Mouse (Mus musculus) G1E-ER4 (cell line): Measurements from ENCODE around the gene Ptprq. TPM values are rescaled to one million over a fixed set of nuclear protein-coding genes. Genes with fewer than 3 reads are reported as not detected.

ENCODE experiments used
- GATA1 ChIP-seq: IDR thresholded peaks from one replicate; pipeline ENCODE4 v1.8.0; 2012; ENCODE audit warnings: low read length, inconsistent platforms
- polyA plus RNA-seq: library from polyadenylated mRNA; stranded (reverse); fragments of >175 nt; gene quantifications from 2 replicates; pipeline ENCODE4 v1.2.3, GENCODE M21; 2012

Gene Ptprq
- polyA plus RNA-seq, 1 experiment = not detected

DNA sequence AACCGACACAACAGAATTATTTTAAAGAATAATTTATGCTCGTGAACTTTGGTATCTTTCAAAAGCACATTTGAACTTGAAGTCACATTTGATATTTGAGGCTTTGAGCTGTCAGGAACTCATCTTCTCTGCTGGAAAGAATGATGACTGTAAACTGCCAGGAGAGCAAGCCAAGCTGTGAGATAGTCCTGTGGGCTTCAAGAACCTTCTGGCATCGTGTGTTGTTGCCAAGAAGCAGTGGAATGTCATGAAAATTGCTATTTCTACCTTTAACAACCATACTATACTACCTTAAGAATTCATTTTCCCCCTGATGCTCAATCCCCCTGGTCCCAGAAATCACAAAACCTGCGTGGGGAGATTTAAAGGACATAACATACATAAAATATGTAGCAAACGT is 200.6 kb downstream of the Ptprq start:
- TF ChIP-seq GATA1 = no peak

DNA sequence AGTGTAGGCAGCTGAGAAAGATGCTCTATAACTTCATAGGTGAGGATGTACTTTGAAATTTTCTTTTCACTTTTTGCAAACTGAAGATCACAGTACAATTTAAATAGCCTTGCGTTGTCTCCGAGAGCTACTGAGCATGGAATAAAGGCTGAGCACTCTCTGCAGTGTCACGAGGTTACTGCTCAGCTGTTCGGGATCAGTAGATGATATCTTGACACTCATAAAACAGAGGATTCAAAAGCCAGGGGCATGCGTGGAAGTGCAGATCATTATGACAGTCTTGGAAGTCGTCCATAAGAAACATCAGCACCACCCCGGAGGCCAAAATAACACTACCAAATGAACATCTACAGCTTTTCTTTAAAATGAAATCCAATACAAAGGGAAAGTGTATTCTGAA is 203.2 kb downstream of the Ptprq start:
- TF ChIP-seq GATA1 = no peak

DNA sequence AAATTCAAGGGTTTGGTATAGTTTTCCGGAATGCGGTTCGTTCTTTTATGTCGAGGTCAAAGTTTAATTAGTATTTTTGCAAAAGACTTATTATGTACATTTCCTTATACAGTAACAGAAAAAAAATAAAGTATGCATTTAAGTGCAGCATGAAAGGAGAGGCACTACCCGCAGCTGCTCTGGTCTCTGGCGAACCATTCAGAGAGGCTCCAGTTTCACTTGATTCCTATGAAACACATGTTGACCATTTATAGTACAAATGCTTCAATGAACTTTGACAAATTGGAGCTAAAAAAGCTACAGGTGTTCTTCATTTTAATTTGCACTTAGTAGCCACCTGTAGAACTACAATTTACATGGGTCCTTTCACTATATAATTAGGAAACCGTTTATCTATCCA is 205.1 kb downstream of the Ptprq start:
- TF ChIP-seq GATA1 = no peak

DNA sequence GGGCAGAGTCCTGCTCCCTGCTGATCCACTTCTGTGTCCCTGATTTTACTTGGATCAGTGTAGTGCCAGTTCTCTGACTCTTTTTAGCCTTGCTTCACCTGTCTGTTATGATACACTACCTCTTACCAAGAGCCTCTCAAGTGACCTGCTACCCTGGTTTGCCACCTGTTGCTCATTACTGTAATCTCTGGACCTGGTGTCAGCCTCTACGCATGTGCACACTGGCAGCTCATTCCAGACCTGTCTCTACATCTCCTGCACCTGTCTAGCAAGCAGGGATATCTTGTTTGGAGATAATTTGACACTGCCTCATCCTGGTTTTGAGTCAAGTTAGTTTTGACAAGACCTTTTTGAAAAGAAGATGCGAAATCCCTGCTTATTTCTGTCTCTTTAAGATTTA is 213.5 kb downstream of the Ptprq start:
- no peak for TF ChIP-seq GATA1

DNA sequence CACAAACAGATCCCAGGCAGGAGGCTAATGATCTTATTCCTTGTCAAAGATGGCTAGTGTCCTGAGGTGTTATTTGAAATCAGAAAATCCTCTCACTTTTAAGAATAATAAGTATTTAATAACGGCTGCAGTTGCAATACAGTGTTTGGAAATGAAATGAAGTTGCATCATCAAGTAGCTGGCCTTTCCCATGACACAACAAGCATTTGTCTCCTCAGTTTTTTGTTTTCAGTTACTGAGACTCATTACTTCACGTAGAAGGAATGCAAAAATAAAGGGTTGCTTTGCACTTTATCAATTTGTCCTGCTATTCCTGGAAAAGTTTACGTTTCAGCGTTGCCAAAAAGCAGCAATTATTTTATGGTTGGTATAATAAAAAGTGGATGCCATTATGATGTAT is 216.4 kb downstream of the Ptprq start:
- TF ChIP-seq GATA1 = no peak

DNA sequence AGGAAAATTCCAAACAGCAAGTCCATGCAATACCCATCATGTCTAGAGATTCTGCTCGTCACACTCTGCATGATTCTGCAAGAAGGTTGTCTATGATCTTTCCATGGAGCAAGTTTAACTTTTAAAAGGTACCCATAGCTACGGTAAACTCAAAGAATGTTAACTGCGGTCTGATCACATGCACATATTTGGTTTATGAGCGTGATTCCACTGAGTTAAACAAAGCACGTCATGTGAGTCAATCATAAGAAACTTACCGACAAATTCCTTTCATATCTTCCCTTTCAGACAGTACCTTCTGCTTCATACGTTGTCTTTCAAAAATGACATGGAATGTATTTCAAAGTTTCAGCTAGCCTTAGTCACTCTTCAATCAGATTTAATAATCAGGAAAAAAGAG is 217.7 kb downstream of the Ptprq start:
- TF ChIP-seq GATA1 = no peak

DNA sequence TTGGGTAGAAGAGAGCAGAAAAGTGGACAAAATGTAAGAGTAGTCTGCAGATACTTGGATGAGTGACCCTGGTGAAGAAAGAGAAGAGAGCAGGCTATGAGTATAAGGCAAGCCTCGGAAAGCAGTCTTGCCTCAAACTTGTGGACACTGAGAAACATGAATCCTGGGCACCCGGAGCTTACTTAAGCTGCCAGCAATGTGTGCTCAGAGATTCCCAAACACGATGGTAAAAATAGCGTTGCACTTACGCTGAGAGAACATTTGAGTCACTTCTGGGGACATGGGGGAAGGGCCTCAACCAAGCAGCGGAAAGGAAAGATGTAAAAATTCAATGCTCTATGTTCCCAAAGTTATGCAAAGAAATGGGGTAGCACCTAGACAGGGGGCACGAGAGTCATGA is 220.2 kb downstream of the Ptprq start:
- no peak for TF ChIP-seq GATA1

DNA sequence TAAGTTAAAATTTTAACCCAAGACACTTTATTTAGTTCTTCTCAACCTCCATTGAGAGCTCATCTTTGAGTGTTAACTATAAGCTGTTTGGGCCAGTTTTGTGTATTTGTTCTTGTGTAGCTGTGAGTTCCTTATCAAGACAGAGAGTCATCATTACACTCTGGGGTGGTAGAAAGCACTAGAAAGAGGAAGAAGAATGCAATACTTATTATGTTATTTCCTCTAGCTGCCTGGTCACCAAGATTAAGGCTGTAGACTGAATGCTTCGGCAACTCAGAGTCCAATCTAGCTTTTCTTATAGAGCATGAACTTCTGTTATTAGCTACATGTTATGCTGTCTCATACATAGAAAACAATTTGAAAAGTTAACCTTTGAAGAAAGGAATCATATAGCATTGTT is 223.4 kb downstream of the Ptprq start:
- TF ChIP-seq GATA1 = no peak

DNA sequence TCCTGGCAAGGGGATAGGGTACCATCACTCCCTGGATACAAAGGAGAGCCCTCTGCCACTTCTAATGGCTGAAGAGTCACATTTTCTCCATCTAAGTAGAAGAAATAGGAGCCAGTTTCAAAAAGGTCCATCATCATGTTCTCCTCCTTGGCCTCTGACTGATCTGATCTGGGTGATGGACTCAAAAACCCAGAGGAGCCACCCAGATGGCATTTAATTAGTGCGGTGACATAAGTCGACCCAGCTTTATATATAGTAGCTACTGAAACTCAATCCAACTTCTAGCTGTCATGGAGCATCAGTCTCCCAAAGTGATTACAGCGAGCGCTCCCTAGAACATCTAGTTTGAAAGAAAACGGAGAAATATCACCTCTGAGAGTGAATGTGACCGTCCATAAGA is 225.3 kb downstream of the Ptprq start, which contains the start of gene Myf6:
TSS of gene Myf6 (minus strand) at position 170 of the 400 bp plus-strand sequence.
- no peak for TF ChIP-seq GATA1

DNA sequence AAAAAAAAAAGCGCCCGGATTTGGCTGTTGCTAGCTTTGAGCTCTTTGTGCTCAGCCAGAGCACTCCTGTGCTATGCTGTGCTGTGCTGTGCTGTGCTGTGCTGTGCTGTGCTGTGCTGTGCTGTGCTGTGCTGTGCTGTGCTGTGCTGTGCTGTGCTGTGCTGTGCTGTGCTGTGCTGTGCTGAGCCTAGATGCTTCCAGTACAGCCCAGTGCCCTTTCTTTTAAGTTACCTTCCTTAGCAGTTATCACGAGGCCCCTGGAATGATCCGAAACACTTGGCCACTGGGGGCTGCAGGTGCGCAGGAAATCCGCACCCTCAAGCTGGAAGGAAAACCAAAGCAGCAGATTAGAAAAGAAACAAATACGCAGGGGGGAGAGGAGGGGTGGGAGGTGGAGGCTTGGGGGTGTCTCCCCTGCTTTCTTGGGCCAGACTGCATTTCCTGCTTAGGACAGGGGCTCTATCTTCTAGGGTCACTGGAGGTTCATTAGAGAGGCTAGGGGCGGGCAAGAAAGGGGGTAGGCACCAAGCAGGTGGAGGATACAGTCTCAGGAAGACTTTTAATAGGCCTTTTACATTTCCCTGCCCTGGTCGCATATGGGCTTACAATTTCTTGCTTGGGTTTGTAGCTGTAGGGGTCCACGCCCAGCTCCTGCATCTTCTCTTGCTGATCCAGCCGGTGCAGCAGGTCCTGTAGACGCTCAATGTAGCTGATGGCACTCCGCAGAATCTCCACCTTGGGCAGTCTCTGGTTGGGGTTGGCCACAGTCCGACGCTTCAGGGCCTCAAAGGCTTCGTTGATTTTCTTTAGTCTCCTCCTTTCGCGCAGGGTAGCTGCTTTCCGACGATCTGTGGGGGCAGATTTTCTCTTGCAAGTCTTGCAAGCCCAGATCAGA is 226.0 kb downstream of the Ptprq start:
- TF ChIP-seq GATA1 = no peak

DNA sequence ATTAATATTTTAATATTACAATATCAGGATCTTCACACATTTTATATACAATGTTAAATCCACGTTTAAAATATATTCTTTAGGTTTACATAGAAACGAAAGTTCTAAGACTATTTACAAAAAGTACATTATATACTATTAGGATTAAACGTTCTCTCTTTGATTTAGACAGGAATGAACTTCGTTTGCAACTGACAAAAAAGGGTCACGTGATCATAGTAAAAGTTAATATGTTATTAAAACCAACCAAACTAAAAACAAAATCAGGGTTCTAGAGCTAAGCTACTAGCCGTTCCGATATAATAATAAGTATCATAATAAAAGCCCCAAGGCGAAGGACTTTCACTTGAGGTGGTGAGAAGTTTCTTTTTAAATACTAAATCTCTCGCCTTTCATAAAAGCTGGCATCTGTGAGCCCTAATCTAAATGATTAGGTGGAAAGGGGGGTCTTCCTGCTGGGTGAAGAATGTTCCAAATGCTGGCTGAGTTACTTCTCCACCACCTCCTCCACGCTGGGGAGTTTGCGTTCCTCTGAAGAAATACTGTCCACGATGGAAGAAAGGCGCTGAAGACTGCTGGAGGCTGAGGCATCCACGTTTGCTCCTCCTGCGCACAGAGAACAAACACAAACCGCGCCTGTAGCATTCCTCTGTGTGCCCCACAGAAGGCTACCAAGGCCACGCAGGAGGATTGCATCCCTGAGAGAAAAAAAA is 226.8 kb downstream of the Ptprq start:
- TF ChIP-seq GATA1 = no peak

DNA sequence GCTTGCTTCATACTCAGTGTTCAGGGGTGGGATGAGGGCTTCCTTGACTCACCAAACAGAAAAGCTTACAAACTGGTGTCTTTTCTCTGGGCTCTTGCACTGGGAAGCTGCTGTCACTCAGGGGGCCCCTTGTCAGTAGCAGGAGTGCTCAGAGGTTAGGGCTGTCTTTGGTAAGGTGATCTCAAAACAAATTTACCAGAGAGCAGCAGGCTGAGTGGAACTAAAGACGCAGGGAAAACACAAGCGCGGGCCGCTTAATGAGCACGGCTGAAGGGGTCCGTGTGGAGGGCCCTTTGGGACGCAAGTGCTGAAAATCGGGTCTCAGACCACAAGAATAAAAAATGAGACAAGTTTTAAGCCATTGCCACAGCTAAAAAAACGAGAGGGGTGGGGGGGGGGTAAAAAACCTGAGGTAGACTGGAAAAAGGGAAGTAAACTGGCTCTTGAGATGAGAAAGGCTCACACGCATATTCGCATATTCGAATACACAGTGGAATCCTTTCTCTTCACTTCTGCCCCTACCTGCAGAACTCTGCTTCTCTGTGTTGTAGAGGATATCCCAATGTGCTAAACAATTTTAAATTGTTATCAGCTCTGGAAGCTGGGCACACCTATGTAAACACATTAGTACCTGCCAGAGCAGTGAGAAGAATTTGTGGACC is 231.1 kb downstream of the Ptprq start:
- TF ChIP-seq GATA1 = no peak

DNA sequence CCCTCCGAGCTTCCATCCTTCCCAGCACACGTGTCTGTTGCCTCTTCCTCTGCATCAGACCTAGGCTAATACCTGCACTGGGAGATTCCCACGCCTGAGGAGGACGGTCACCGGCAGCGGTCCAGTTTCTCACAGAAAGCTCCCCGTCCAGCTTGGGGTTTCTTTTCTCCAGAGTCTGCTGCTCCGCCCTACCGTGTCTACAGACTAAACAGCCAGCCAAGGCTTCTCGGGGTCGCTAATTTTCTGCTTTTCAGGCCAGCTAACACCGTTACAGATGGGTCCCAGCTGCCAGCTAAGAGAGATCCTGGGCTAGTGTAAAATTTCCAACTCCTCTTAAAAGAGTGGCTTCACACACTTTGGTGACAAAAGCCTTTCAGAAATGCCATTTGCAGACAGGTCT is 233.1 kb downstream of the Ptprq start:
- no peak for TF ChIP-seq GATA1

DNA sequence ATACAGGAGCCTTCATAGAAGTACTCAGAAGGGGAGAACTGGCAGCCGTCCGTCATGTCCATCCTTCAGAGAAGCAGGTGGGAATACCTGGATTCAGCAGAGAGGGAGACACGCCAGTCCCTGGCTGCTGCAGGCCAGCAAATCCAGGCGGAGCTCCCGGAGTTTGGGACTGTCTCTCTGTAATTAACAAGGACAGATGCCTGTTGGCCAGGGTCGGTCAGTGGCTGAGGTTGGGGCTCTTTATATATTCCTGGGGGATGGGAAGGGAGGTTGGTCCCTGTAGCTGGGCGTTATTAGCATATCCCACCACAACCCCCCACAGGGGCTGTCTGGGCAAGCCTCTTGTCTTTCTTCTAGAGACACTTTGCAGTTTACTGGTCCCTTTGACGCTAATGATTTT is 234.0 kb downstream of the Ptprq start, which contains the start of gene Myf5:
TSS of gene Myf5 (minus strand) at position 265 of the 400 bp plus-strand sequence.
- TF ChIP-seq GATA1 = no peak

DNA sequence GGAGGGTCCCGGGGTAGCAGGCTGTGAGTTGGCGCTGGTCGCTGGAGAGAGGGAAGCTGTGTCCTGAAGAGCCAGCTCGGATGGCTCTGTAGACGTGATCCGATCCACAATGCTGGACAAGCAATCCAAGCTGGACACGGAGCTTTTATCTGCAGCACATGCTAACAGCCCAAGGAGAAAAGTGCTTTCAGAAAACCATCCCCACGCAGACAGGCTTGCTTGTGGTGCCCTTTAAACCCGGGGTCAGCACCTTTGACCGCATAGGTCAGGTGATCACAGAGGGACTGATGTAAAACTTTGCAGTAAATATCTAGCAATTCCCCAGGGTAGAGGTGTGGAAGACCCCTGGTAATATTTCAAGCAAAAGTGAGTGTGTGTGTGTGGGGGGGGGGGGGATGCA is 235.8 kb downstream of the Ptprq start:
- TF ChIP-seq GATA1 = no peak

DNA sequence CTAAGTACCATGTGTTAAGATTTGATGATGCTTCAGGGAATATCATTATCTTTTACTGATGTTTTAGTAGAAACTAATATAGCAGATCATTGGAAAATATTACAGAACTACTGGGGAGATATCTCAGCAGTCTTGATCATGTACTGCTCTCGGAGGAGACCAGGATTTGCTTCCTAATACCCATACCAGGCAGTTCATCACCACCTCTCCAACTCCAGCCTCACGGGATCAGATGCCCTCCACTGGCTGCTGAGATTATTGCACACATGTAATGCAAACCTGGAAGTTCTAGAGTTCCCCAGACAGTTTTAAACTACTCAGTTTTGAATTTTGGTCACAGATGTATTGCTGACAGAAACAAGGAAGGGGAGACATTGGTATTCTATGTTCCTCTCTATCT is 246.4 kb downstream of the Ptprq start:
- TF ChIP-seq GATA1 = no peak
